Mouse (Mus musculus) brain, embryonic 14.5 days (tissue): ENCODE data around the gene Gpr83.
"Not testable (repeated sequence)": the region's sequence is repeated elsewhere in the genome, so short reads cannot be mapped to it uniquely, and the experiment has no call there.

Experiments used
- CTCF ChIP-seq: fragments of 200-500 bp; IDR thresholded peaks from 2 replicates; pipeline ENCODE4 v1.5.1; 2012; ENCODE audit warnings: inconsistent platforms, mild to moderate bottlenecking, moderate library complexity, borderline replicate concordance; ENCODE audit not compliant: insufficient read depth, insufficient read length; ENCODE audit errors: extremely low read depth
- POLR2A ChIP-seq: fragments of 200-500 bp; IDR thresholded peaks from 2 replicates; pipeline ENCODE4 v1.6.1; 2012; ENCODE audit warnings: mild to moderate bottlenecking, inconsistent platforms, borderline replicate concordance; ENCODE audit not compliant: poor library complexity, insufficient read depth, insufficient read length, severe bottlenecking; ENCODE audit errors: extremely low read depth

DNA sequence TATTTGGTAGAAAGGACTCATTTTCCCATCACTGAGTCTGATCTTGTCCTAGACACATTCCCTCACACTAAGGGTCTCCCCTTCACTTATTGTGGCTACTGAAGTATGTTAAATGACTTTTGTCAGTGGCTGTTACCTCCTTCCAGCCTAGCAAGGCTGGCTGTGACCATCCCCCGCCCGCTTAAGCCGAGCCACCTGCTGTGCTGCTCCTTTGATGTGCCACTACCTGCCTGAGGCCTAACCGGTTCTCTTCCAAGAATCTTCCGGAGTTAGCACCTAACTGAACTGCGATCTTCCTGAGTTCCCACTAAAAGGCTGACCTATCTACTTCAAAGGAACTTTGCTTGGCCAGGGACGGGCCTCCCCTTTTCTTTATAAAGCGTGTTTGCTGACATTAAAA, 16.6 kb downstream of the Gpr83 start:
- TF ChIP-seq POLR2A, CTCF: not testable (repeated sequence)
